Mouse (Mus musculus): ENCODE measurements around the gene Adra2b. TPM values are rescaled to one million over a fixed set of nuclear protein-coding genes. Genes with fewer than 3 reads are reported as not detected.

Adra2b gene
- polyA plus RNA-seq, 1 experiment from 2014 or later = 0.18 TPM

DNA sequence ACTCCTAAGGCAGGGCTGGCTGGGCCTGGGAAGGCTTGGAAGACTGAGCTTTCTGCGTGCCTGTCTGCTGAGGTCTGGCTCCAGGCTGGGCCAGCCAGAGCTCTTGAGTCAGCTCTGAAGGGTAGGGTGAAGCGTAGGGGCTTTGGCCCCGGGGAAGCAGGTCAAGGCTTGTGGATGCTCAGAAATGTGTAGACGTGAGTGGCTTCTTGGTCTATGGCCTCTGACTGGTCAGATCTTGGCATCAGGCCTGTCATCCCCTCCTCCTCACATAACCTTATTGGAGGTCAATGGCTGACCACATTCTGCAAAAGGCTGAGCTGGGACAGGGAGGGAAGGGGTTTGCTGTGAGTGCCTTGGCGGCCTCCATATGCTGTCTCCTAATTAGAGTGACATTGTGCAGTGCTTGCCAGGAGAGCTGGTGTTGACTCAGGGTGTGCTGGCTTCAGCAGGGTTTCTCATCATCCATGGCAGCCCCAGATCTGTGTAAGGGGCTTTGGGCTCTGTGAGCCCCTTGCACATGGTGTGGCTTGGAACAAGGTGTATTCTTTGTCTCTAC lies 31.7 kb downstream of the Adra2b start:
- Histone ChIP-seq H3K27ac (no peak overlapping the region), H3K27me3 (no peaks in the 10 kb centered on the region), H3K9ac (no peak overlapping the region), H3K4me2 (no peak overlapping the region), H3K4me1 (no peaks in the 10 kb centered on the region), H3K9me3 (replicated peaks) (no peaks in the 10 kb centered on the region), H3K36me3 (ENCODE audit: poor library complexity, severe bottlenecking) (no peaks in the 10 kb centered on the region), H3K4me3 (no peak overlapping the region)
- ATAC-seq = no peak
- 84% methylated on average over 5 of the region's 5 CpGs for WGBS

DNA sequence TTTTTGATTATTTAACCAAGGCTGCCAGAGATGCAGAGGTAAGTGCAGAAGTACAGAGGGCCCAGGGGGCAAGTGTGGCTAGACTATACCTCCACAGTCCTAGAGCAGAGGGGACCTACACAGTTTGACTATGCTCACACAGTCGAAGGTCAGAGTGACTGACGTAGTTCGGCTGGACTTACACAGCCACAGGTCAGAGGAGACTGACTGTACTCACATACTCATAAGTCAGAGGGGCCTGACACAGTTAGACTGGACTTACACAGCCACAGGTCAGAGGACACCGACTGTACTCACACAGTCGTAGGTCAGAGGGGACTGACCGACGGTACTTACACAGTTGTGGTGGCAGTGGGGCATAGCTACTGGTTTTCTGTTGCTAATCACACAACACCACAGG lies 35.7 kb downstream of the Adra2b start:
- Histone ChIP-seq H3K27me3 (no peaks in the 10 kb centered on the region), H3K27ac (no peak overlapping the region), H3K4me1 (peaks cover 7% of the 10 kb centered on the region), H3K4me3 (no peak overlapping the region), H3K36me3 (ENCODE audit: poor library complexity, severe bottlenecking) (no peaks in the 10 kb centered on the region), H3K4me2 (no peak overlapping the region), H3K9ac (no peak overlapping the region), H3K9me3 (replicated peaks) (no peaks in the 10 kb centered on the region)
- no peak for ATAC-seq
- WGBS = 97% methylated on average over 7 of the region's 7 CpGs

DNA sequence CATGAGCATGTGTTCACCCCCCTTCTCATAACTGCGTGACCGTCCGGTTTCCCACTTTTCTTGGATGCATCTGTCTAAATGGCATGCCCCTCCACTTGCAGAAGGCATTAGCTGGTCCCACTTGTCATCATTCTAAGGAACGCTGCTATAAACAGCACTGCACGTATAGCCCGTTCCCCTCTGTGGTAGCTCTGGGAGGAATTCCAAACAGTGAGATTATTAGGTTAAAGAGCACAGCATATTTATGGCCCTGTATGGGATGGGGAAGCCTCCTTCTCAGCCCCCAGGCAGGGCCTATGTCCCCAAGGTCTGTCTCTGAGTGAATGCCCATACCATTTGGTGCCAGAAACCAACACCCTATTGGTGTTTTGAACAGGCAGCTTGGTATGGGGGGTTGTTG lies 48.1 kb downstream of the Adra2b start:
- no peak overlapping the region for H3K4me3 ChIP-seq
- H3K9ac ChIP-seq = no peak overlapping the region
- H3K4me1 ChIP-seq = no peaks in the 10 kb centered on the region
- no peak for ATAC-seq
- H3K27ac ChIP-seq = no peak overlapping the region
- H3K36me3 ChIP-seq (ENCODE audit: poor library complexity, severe bottlenecking) = no peaks in the 10 kb centered on the region
- H3K4me2 ChIP-seq = no peak overlapping the region
- H3K9me3 ChIP-seq (replicated peaks) = no peaks in the 10 kb centered on the region
- 94% methylated on average over 6 of the region's 6 CpGs for WGBS
- no peaks in the 10 kb centered on the region for H3K27me3 ChIP-seq

DNA sequence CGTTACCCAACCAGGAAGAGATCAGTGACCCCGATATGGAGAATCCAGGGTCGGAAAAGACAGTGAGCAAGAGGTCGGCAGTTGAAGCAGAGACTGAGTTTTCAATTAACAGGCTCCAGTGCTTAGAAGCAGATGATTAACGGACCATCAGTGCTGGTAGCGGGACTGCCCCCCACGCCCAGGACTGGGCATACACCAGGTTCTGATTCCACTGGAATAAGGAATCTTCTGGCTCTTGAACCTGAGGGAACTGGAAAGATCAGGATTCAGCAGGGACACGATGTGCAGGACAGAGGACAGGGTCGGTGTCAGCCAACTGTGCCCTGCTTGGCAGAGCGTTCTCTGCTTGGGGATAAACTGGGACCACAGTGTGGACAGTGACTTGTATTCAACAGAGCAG lies 52.8 kb downstream of the Adra2b start:
- H3K4me3 ChIP-seq = no peak overlapping the region
- H3K4me2 ChIP-seq = no peak overlapping the region
- no peak for ATAC-seq
- 86% methylated on average over 10 of the region's 10 CpGs for WGBS
- no peak overlapping the region for H3K9ac ChIP-seq
- no peaks in the 10 kb centered on the region for H3K27me3 ChIP-seq
- no peak overlapping the region for H3K27ac ChIP-seq
- H3K4me1 ChIP-seq = no peaks in the 10 kb centered on the region
- H3K9me3 ChIP-seq (replicated peaks) = no peaks in the 10 kb centered on the region
- H3K36me3 ChIP-seq (ENCODE audit: poor library complexity, severe bottlenecking) = no peaks in the 10 kb centered on the region

GRCm38 (mm10) chr2:127416706-127417105 lies 53.7 kb downstream of the Adra2b start:
- ATAC-seq = no peak
- no peaks in the 10 kb centered on the region for H3K9me3 ChIP-seq (replicated peaks)
- H3K4me3 ChIP-seq = no peak overlapping the region
- H3K27me3 ChIP-seq = no peaks in the 10 kb centered on the region
- WGBS = 59% methylated on average over 3 of the region's 3 CpGs
- no peaks in the 10 kb centered on the region for H3K4me1 ChIP-seq
- no peaks in the 10 kb centered on the region for H3K36me3 ChIP-seq (ENCODE audit: poor library complexity, severe bottlenecking)
- H3K27ac ChIP-seq = no peak overlapping the region
- H3K4me2 ChIP-seq = no peak overlapping the region
- no peak overlapping the region for H3K9ac ChIP-seq

Other genes starting within 250 kb of the Adra2b start
- 74.9 and 77.1 TPM in 2 replicates for gene Ncaph, start 229.3 kb upstream of the Adra2b start, polyA plus RNA-seq (2015; fragmentation: Nextera tagmentation; extraction: Ambion mirVana)
- 19.6 and 19.9 TPM in 2 replicates for gene Itpripl1, start 219.8 kb upstream of the Adra2b start, polyA plus RNA-seq (2015; fragmentation: Nextera tagmentation; extraction: Ambion mirVana)
- 2.0 and 3.4 TPM in 2 replicates for gene 1810024B03Rik, start 154.9 kb upstream of the Adra2b start, polyA plus RNA-seq (2015; fragmentation: Nextera tagmentation; extraction: Ambion mirVana)
- gene Snrnp200, start 154.8 kb upstream of the Adra2b start, polyA plus RNA-seq (2015; fragmentation: Nextera tagmentation; extraction: Ambion mirVana) = 55.5 and 69.8 TPM in 2 replicates
- 56.2 and 61.6 TPM in 2 replicates for gene Ciao1, start 115.4 kb upstream of the Adra2b start, polyA plus RNA-seq (2015; fragmentation: Nextera tagmentation; extraction: Ambion mirVana)
- gene Tmem127, start 115.3 kb upstream of the Adra2b start, polyA plus RNA-seq (2015; fragmentation: Nextera tagmentation; extraction: Ambion mirVana) = 33.7 and 38.6 TPM in 2 replicates
- 82.4 and 87.3 TPM in 2 replicates for gene Stard7, start 93.0 kb upstream of the Adra2b start, polyA plus RNA-seq (2015; fragmentation: Nextera tagmentation; extraction: Ambion mirVana)
- 3.1 and 3.6 TPM in 2 replicates for gene Dusp2, start 27.0 kb upstream of the Adra2b start, polyA plus RNA-seq (2015; fragmentation: Nextera tagmentation; extraction: Ambion mirVana)
- gene Astl, start 24.6 kb upstream of the Adra2b start, polyA plus RNA-seq (2015; fragmentation: Nextera tagmentation; extraction: Ambion mirVana) = not detected in 2 replicates
- 0.12 and 0.13 TPM in 2 replicates for gene Gpat2, start 62.0 kb downstream of the Adra2b start, polyA plus RNA-seq (2015; fragmentation: Nextera tagmentation; extraction: Ambion mirVana)
- 28.2 and 31.6 TPM in 2 replicates for gene Fahd2a, start 81.4 kb downstream of the Adra2b start, polyA plus RNA-seq (2015; fragmentation: Nextera tagmentation; extraction: Ambion mirVana)
- 5.2 and 6.3 TPM in 2 replicates for gene Kcnip3, start 158.9 kb downstream of the Adra2b start, polyA plus RNA-seq (2015; fragmentation: Nextera tagmentation; extraction: Ambion mirVana)
- gene Prom2, start 178.3 kb downstream of the Adra2b start, polyA plus RNA-seq (2015; fragmentation: Nextera tagmentation; extraction: Ambion mirVana) = not detected in 2 replicates
- gene Zfp661, start 223.9 kb downstream of the Adra2b start, polyA plus RNA-seq (2015; fragmentation: Nextera tagmentation; extraction: Ambion mirVana) = 9.4 and 9.7 TPM in 2 replicates
- gene Mrps5, start 224.0 kb downstream of the Adra2b start, polyA plus RNA-seq (2015; fragmentation: Nextera tagmentation; extraction: Ambion mirVana) = 181 and 193 TPM in 2 replicates